Mouse (Mus musculus): ENCODE results near the gene Zbtb1. TPM values are rescaled to one million over a fixed set of nuclear protein-coding genes. Genes with fewer than 3 reads are reported as not detected.

The Zbtb1 gene
- total and polyA plus RNA-seq, 3 experiments, result 6.4 to 27.2 (median 24.8) TPM

- TF ChIP-seq POLR2AphosphoS5 (IDR thresholded peaks at IDR 0.05; ENCODE audit: insufficient replicate concordance, low read depth, low read length) (no peak), TAL1 (conservative IDR thresholded peaks at IDR 0.05; ENCODE audit: low read depth, low read length) (no peak), GATA2 (IDR thresholded peaks at IDR 0.05; ENCODE audit: borderline replicate concordance, low read depth, low read length) (no peak), GATA1 (IDR thresholded peaks at IDR 0.05; ENCODE audit: borderline replicate concordance, low read length) (no peak), CTCF (IDR thresholded peaks at IDR 0.05; ENCODE audit: low read depth, low read length) (no peak)
- H3K9me3 ChIP-seq (replicated peaks), result no peaks in the 10 kb centered on the region
- H3K4me3 ChIP-seq (ENCODE audit: low read depth, low read length), result no peak overlapping the region
- DNase-seq (ENCODE audit: low spot score) (no peak), ATAC-seq (ENCODE audit: extremely low read depth, insufficient number of reproducible peaks, low FRiP score, poor library complexity, severe bottlenecking) (no peak)
- H3K36me3 ChIP-seq (replicated peaks), result peaks cover 51% of the 10 kb centered on the region
- no peaks in the 10 kb centered on the region for H3K27me3 ChIP-seq (ENCODE audit: insufficient read depth, low read length)
- H3K4me1 ChIP-seq (ENCODE audit: insufficient read depth, low read depth, low read length), result peaks cover 84% of the 10 kb centered on the region
Measured at GRCm38 (mm10) chr12:76374911-76375310, 4.8 kb downstream of the Zbtb1 start.

- no peaks in the 10 kb centered on the region for H3K9me3 ChIP-seq (replicated peaks)
- DNase-seq (ENCODE audit: low spot score), result peak; percentile 48
- peaks cover 87% of the 10 kb centered on the region for H3K4me1 ChIP-seq (ENCODE audit: insufficient read depth, low read depth, low read length)
- peaks cover 57% of the 10 kb centered on the region for H3K36me3 ChIP-seq (replicated peaks)
- ATAC-seq (ENCODE audit: extremely low read depth, insufficient number of reproducible peaks, low FRiP score, poor library complexity, severe bottlenecking), result peak; percentile 63
- H3K27me3 ChIP-seq (ENCODE audit: insufficient read depth, low read length), result no peaks in the 10 kb centered on the region
- H3K4me3 ChIP-seq (ENCODE audit: low read depth, low read length), result no peak overlapping the region; the same call in 1 of the 2 replicates
- TF ChIP-seq POLR2AphosphoS5 (IDR thresholded peaks at IDR 0.05; ENCODE audit: insufficient replicate concordance, low read depth, low read length) (no peak), TAL1 (conservative IDR thresholded peaks at IDR 0.05; ENCODE audit: low read depth, low read length) (peak; percentile 86)
Measured at GRCm38 (mm10) chr12:76375506-76375905, 5.4 kb downstream of the Zbtb1 start.

- H3K4me3 ChIP-seq (ENCODE audit: low read depth, low read length), result no peak overlapping the region; the same call in 1 of the 2 replicates
- peaks cover 89% of the 10 kb centered on the region for H3K4me1 ChIP-seq (ENCODE audit: insufficient read depth, low read depth, low read length)
- no peak for TF ChIP-seq TAL1 (conservative IDR thresholded peaks at IDR 0.05; ENCODE audit: low read depth, low read length)
- TF ChIP-seq CTCF (IDR thresholded peaks at IDR 0.05; ENCODE audit: low read depth, low read length), result peak; percentile 67; the same call in 1 of the 2 replicates
- TF ChIP-seq POLR2AphosphoS5 (IDR thresholded peaks at IDR 0.05; ENCODE audit: insufficient replicate concordance, low read depth, low read length), result no peak
- TF ChIP-seq GATA2 (IDR thresholded peaks at IDR 0.05; ENCODE audit: borderline replicate concordance, low read depth, low read length), result no peak
- TF ChIP-seq GATA1 (IDR thresholded peaks at IDR 0.05; ENCODE audit: borderline replicate concordance, low read length), result no peak
- DNase-seq (ENCODE audit: low spot score) (peak; percentile 37), ATAC-seq (ENCODE audit: extremely low read depth, insufficient number of reproducible peaks, low FRiP score, poor library complexity, severe bottlenecking) (0 out of 2 replicates have a peak, but pooled peaks have one; percentile 29)
- no peaks in the 10 kb centered on the region for H3K27me3 ChIP-seq (ENCODE audit: insufficient read depth, low read length)
- peaks cover 65% of the 10 kb centered on the region for H3K36me3 ChIP-seq (replicated peaks)
- H3K9me3 ChIP-seq (replicated peaks), result no peaks in the 10 kb centered on the region
Measured at GRCm38 (mm10) chr12:76376649-76377048, 6.6 kb downstream of the Zbtb1 start.

GRCm38 (mm10) chr12:76377059-76377458 is 7.0 kb downstream of the Zbtb1 start:
- TF ChIP-seq POLR2AphosphoS5 (IDR thresholded peaks at IDR 0.05; ENCODE audit: insufficient replicate concordance, low read depth, low read length) (no peak), CTCF (IDR thresholded peaks at IDR 0.05; ENCODE audit: low read depth, low read length) (no peak), GATA2 (IDR thresholded peaks at IDR 0.05; ENCODE audit: borderline replicate concordance, low read depth, low read length) (no peak), TAL1 (conservative IDR thresholded peaks at IDR 0.05; ENCODE audit: low read depth, low read length) (no peak), GATA1 (IDR thresholded peaks at IDR 0.05; ENCODE audit: borderline replicate concordance, low read length) (no peak)
- H3K36me3 ChIP-seq (replicated peaks), result peaks cover 67% of the 10 kb centered on the region
- H3K27me3 ChIP-seq (ENCODE audit: insufficient read depth, low read length), result no peaks in the 10 kb centered on the region
- H3K4me1 ChIP-seq (ENCODE audit: insufficient read depth, low read depth, low read length), result peaks cover 87% of the 10 kb centered on the region
- DNase-seq (ENCODE audit: low spot score) (no peak), ATAC-seq (ENCODE audit: extremely low read depth, insufficient number of reproducible peaks, low FRiP score, poor library complexity, severe bottlenecking) (no peak)
- H3K9me3 ChIP-seq (replicated peaks), result no peaks in the 10 kb centered on the region
- H3K4me3 ChIP-seq (ENCODE audit: low read depth, low read length), result no peak overlapping the region

- Histone ChIP-seq H3K9me3 (replicated peaks) (no peaks in the 10 kb centered on the region), H3K4me3 (ENCODE audit: low read depth, low read length) (no peak overlapping the region; the same call in 1 of the 2 replicates), H3K4me1 (ENCODE audit: insufficient read depth, low read depth, low read length) (peaks cover 80% of the 10 kb centered on the region), H3K36me3 (replicated peaks) (peaks cover 60% of the 10 kb centered on the region), H3K27me3 (ENCODE audit: insufficient read depth, low read length) (no peaks in the 10 kb centered on the region)
- DNase-seq (ENCODE audit: low spot score) (no peak), ATAC-seq (ENCODE audit: extremely low read depth, insufficient number of reproducible peaks, low FRiP score, poor library complexity, severe bottlenecking) (no peak)
- no peak for TF ChIP-seq GATA1 (IDR thresholded peaks at IDR 0.05; ENCODE audit: borderline replicate concordance, low read length)
- TF ChIP-seq POLR2AphosphoS5 (IDR thresholded peaks at IDR 0.05; ENCODE audit: insufficient replicate concordance, low read depth, low read length), result no peak
- no peak for TF ChIP-seq CTCF (IDR thresholded peaks at IDR 0.05; ENCODE audit: low read depth, low read length)
- no peak for TF ChIP-seq GATA2 (IDR thresholded peaks at IDR 0.05; ENCODE audit: borderline replicate concordance, low read depth, low read length)
- TF ChIP-seq TAL1 (conservative IDR thresholded peaks at IDR 0.05; ENCODE audit: low read depth, low read length), result no peak
Measured at GRCm38 (mm10) chr12:76377726-76378125, 7.7 kb downstream of the Zbtb1 start.

GRCm38 (mm10) chr12:76378556-76378955 is 8.5 kb downstream of the Zbtb1 start:
- H3K4me1 ChIP-seq (ENCODE audit: insufficient read depth, low read depth, low read length), result peaks cover 74% of the 10 kb centered on the region
- no peak for ATAC-seq (ENCODE audit: extremely low read depth, insufficient number of reproducible peaks, low FRiP score, poor library complexity, severe bottlenecking)
- peaks cover 63% of the 10 kb centered on the region for H3K36me3 ChIP-seq (replicated peaks)
- H3K4me3 ChIP-seq (ENCODE audit: low read depth, low read length), result no peak overlapping the region
- no peak for DNase-seq (ENCODE audit: low spot score)
- H3K27me3 ChIP-seq (ENCODE audit: insufficient read depth, low read length), result no peaks in the 10 kb centered on the region
- H3K9me3 ChIP-seq (replicated peaks), result no peaks in the 10 kb centered on the region
- TF ChIP-seq GATA1 (IDR thresholded peaks at IDR 0.05; ENCODE audit: borderline replicate concordance, low read length) (no peak), GATA2 (IDR thresholded peaks at IDR 0.05; ENCODE audit: borderline replicate concordance, low read depth, low read length) (no peak), CTCF (IDR thresholded peaks at IDR 0.05; ENCODE audit: low read depth, low read length) (no peak), POLR2AphosphoS5 (IDR thresholded peaks at IDR 0.05; ENCODE audit: insufficient replicate concordance, low read depth, low read length) (no peak), TAL1 (conservative IDR thresholded peaks at IDR 0.05; ENCODE audit: low read depth, low read length) (no peak)
